Mouse (Mus musculus): ENCODE measurements around the gene Susd1. TPM values are rescaled to one million over a fixed set of nuclear protein-coding genes. Genes with fewer than 3 reads are reported as not detected.
A peak's percentile ranks its signal among the peaks of the same experiment; 100 is the strongest.

The Susd1 gene
- polyA plus RNA-seq (2011; ENCODE audit: insufficient read depth, insufficient read length, low replicate concordance, missing spikeins) = 21.3 and 25.3 TPM in 2 replicates

DNA sequence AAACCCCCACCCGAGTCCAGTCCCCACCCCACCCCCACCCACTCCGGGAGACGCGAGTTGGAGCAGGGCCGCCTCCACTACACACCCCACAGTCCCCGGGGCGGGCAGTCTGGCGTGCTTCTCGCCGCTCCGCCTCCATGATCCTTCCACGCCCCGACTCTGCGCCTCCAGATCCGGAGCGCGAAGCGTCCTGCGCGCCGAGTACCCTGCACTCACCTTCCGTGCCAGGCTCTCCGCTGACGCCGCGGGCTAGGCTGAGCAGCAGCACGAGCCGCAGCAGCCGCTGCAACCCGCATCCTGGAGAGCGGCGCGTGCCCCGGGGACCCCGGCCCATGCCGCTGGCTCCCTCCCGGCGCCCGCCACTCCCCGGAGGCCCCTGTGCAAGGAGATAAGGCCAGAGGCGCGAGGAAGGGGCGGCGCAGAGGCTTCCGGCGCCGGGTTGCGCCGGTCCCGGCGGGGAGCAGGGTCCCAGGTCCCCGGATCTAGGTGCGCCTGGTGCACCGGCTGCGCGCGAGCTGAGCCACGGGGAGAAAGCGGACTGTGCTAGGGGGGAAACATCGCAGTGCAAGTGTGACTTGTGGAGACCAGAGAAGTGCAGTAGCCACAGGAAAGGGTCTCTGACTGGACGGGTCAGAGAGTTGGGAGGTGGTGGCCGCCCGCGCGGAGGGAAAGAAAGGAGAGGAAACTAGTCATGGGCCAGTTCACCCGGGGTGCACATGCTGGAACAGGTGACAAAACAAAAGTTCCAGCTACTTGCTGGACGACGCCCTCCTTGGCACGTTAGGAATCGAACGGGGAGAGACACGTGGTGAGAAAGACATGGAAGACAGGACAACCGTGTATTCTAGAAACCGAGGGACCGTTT lies at the start of gene Susd1:
Gene Susd1, minus strand, starts transcription at position 644 of the 865 bp plus-strand sequence.
- H3K4me3 ChIP-seq (replicated peaks; ENCODE audit: control insufficient read depth, low read depth, low read length) = peak within 1 kb of the TSS; percentile 77
- peaks cover 15% of the 10 kb centered on the region for H3K4me1 ChIP-seq (ENCODE audit: control insufficient read depth, insufficient read depth, low read length)
- peak within 1 kb of the TSS; percentile 99 for H3K27ac ChIP-seq (ENCODE audit: control insufficient read depth, insufficient read depth, low read depth, low read length, poor library complexity)
- TF ChIP-seq CTCF (IDR thresholded peaks at IDR 0.05; ENCODE audit: control insufficient read depth, insufficient read depth, low read length) (no peak), POLR2A (IDR thresholded peaks at IDR 0.05; ENCODE audit: borderline replicate concordance, control insufficient read depth, low read depth, low read length) (peak; percentile 87)
- WGBS = under 1% methylated on average over 75 of the region's 75 CpGs

DNA sequence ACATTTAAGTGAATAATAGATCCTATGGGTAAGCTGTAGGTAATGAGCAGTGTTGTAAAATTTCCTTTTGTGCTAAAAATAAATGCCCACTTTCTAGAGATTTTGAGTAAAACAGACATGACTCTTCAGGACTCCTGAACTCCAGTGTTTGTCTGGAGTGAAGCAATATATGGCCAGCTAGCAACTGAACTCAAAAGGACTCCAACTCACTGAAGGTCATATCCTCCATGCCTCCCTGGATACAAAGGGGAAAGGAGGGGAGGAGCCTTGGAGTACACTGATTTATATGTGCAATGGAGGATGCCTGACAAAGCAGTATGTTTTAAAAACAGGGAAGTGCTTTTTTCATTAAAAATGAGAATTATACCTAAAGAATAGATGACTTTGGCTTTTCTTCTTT lies 32.9 kb upstream of the Susd1 start:
- Histone ChIP-seq H3K27ac (ENCODE audit: control insufficient read depth, insufficient read depth, low read depth, low read length, poor library complexity) (no peak overlapping the region), H3K4me1 (ENCODE audit: control insufficient read depth, insufficient read depth, low read length) (no peaks in the 10 kb centered on the region; the same call in 1 of the 2 replicates), H3K4me3 (replicated peaks; ENCODE audit: control insufficient read depth, low read depth, low read length) (no peak overlapping the region)
- TF ChIP-seq POLR2A (IDR thresholded peaks at IDR 0.05; ENCODE audit: borderline replicate concordance, control insufficient read depth, low read depth, low read length) (no peak), CTCF (IDR thresholded peaks at IDR 0.05; ENCODE audit: control insufficient read depth, insufficient read depth, low read length) (no peak)

- peaks cover 1% of the 10 kb centered on the region; the same call in 1 of the 2 replicates for H3K4me1 ChIP-seq (ENCODE audit: control insufficient read depth, insufficient read depth, low read length)
- H3K4me3 ChIP-seq (replicated peaks; ENCODE audit: control insufficient read depth, low read depth, low read length) = no peak overlapping the region
- WGBS = 11% methylated on average over 2 of the region's 2 CpGs
- no peak overlapping the region for H3K27ac ChIP-seq (ENCODE audit: control insufficient read depth, insufficient read depth, low read depth, low read length, poor library complexity)
- TF ChIP-seq POLR2A (IDR thresholded peaks at IDR 0.05; ENCODE audit: borderline replicate concordance, control insufficient read depth, low read depth, low read length) (no peak), CTCF (IDR thresholded peaks at IDR 0.05; ENCODE audit: control insufficient read depth, insufficient read depth, low read length) (no peak)
These were observed 27.0 kb upstream of the Susd1 start for GRCm38 (mm10) chr4:59465449-59465848.

GRCm38 (mm10) chr4:59464661-59465060 lies 26.2 kb upstream of the Susd1 start:
- no peak overlapping the region for H3K27ac ChIP-seq (ENCODE audit: control insufficient read depth, insufficient read depth, low read depth, low read length, poor library complexity)
- TF ChIP-seq CTCF (IDR thresholded peaks at IDR 0.05; ENCODE audit: control insufficient read depth, insufficient read depth, low read length) = no peak
- no peak for TF ChIP-seq POLR2A (IDR thresholded peaks at IDR 0.05; ENCODE audit: borderline replicate concordance, control insufficient read depth, low read depth, low read length)
- H3K4me3 ChIP-seq (replicated peaks; ENCODE audit: control insufficient read depth, low read depth, low read length) = no peak overlapping the region
- WGBS = 64% methylated on average over 6 of the region's 6 CpGs
- peaks cover 3% of the 10 kb centered on the region; the same call in 1 of the 2 replicates for H3K4me1 ChIP-seq (ENCODE audit: control insufficient read depth, insufficient read depth, low read length)

DNA sequence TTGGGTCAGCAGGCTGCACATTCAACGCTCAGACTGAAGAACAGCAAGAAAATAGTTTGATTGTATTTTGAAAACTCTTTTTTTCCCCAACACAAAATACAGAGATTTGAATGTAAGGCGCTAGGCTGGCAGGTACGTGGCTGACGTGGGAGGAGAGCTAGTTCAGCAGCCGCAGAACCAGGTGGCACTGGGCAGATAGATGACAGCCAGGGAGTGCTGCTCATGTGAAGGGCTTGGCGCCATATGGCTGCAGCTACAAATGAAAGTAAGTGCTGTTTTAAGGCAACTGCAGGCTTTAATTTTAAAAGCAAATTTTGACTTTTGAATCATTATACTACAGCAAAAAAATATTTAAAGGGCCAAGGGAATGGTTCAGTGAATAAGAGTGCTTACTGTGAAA lies 24.1 kb upstream of the Susd1 start:
- H3K4me3 ChIP-seq (replicated peaks; ENCODE audit: control insufficient read depth, low read depth, low read length) = no peak overlapping the region
- no peak overlapping the region for H3K27ac ChIP-seq (ENCODE audit: control insufficient read depth, insufficient read depth, low read depth, low read length, poor library complexity)
- TF ChIP-seq POLR2A (IDR thresholded peaks at IDR 0.05; ENCODE audit: borderline replicate concordance, control insufficient read depth, low read depth, low read length) = no peak
- TF ChIP-seq CTCF (IDR thresholded peaks at IDR 0.05; ENCODE audit: control insufficient read depth, insufficient read depth, low read length) = no peak
- 78% methylated on average over 6 of the region's 6 CpGs for WGBS
- peaks cover 4% of the 10 kb centered on the region for H3K4me1 ChIP-seq (ENCODE audit: control insufficient read depth, insufficient read depth, low read length)

DNA sequence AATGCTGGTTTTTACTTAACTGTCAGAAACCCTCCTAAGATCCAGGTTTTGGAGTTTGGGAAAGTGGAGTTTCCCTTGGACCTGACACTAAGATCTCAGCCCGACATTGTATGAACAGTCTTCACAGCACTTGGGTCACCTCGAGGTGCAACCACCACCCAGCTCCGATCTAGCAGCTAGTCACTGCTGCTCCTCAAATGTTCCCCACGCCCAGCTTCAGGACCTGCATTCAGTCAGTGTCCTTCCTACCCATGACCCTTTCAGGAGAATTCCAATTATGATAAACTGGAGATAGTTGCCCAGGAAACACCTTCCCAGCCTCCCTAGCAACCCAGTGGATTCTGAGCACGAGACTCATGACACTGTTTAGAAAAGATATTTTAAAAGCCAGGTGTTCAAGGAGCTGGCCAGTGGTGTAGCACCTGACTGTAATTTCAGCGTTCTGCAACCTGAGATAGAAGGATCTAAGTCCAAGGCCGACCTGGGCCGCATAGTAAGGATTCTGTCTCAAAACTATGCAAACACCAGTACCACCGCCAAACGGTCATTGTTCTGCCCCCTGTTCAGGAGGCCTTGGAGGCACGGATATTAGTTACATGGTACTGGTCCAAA lies 22.8 kb upstream of the Susd1 start:
- Histone ChIP-seq H3K4me1 (ENCODE audit: control insufficient read depth, insufficient read depth, low read length) (peaks cover 6% of the 10 kb centered on the region), H3K4me3 (replicated peaks; ENCODE audit: control insufficient read depth, low read depth, low read length) (no peak overlapping the region), H3K27ac (ENCODE audit: control insufficient read depth, insufficient read depth, low read depth, low read length, poor library complexity) (no peak overlapping the region)
- TF ChIP-seq POLR2A (IDR thresholded peaks at IDR 0.05; ENCODE audit: borderline replicate concordance, control insufficient read depth, low read depth, low read length) (no peak), CTCF (IDR thresholded peaks at IDR 0.05; ENCODE audit: control insufficient read depth, insufficient read depth, low read length) (no peak)
- 87% methylated on average over 11 of the region's 11 CpGs for WGBS

DNA sequence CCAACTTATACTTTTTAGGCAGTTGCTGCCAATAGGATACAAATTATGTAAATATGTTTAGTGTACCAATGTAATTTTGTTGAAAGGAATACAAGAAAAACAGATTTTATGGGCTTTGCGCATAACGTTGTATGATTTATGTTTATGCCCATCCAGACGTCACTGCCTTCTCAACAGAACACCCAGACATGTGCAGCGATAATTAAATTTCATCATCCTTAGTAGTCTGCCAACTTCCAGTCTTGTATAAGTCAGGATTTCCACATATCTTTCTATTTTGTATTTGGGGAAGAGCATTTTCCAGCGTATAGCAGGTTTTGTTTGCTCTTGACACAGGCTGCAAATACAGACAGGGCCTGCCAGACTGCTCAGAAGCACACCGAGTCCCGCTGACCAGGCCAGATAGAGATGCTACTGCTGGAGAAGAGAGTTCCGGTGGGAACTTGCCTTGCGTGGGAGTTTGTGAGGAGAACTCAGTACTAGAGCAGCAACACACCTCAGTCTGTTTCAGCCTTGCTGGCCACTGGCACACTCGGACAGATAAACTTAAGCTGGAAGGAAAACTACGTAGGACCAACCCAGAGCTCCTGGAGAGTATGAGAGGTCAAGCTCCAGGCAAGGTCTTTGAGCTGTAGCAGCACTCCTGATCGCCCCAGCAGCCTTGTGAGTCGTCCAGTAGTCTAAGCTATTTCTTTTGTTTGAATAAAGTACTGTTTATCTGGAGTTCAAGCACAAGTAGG lies 21.0 kb upstream of the Susd1 start:
- Histone ChIP-seq H3K27ac (ENCODE audit: control insufficient read depth, insufficient read depth, low read depth, low read length, poor library complexity) (peak overlapping the region; percentile 7; the same call in 1 of the 2 replicates), H3K4me1 (ENCODE audit: control insufficient read depth, insufficient read depth, low read length) (peaks cover 6% of the 10 kb centered on the region), H3K4me3 (replicated peaks; ENCODE audit: control insufficient read depth, low read depth, low read length) (no peak overlapping the region)
- TF ChIP-seq CTCF (IDR thresholded peaks at IDR 0.05; ENCODE audit: control insufficient read depth, insufficient read depth, low read length) = no peak
- TF ChIP-seq POLR2A (IDR thresholded peaks at IDR 0.05; ENCODE audit: borderline replicate concordance, control insufficient read depth, low read depth, low read length) = no peak
- 61% methylated on average over 13 of the region's 13 CpGs for WGBS

- 18% methylated on average over 9 of the region's 9 CpGs for WGBS
- peaks cover 6% of the 10 kb centered on the region for H3K4me1 ChIP-seq (ENCODE audit: control insufficient read depth, insufficient read depth, low read length)
- no peak overlapping the region for H3K4me3 ChIP-seq (replicated peaks; ENCODE audit: control insufficient read depth, low read depth, low read length)
- H3K27ac ChIP-seq (ENCODE audit: control insufficient read depth, insufficient read depth, low read depth, low read length, poor library complexity) = no peak overlapping the region; the same call in 1 of the 2 replicates
- no peak for TF ChIP-seq POLR2A (IDR thresholded peaks at IDR 0.05; ENCODE audit: borderline replicate concordance, control insufficient read depth, low read depth, low read length)
- TF ChIP-seq CTCF (IDR thresholded peaks at IDR 0.05; ENCODE audit: control insufficient read depth, insufficient read depth, low read length) = no peak
These were observed 19.5 kb upstream of the Susd1 start for GRCm38 (mm10) chr4:59457941-59458340.
